23 mouse cellular contexts compared by ENCODE assay signal in the genomic region with DNA sequence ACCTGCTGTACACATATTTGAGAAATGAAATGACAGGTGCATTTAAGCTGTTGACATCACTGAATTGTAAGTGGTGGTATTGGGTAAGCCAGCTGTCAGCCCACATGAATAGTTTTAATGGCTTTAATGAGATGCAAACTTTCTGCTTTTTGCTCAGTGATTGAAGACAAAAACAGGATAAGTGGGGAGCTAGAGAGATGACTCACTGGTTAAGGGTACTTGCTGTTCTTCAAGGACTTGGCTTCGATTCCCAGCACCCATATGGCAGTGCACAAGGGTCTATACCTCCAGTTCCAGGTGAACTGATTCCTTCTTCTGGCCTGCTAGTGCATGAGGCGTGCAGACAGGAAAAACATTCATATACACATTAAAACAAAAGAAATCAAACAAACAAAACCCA.
DNase-seq lines count a peak whose midpoint lies in the region; ATAC-seq lines count a peak whose summit lies in the region.
"Had no signal": no experiment of that assay in that cellular context is flagged by ENCODE, and none has a peak within 500 bp of the region (broad histone marks: within the 10 kb centered on the region; RNA-seq: fewer than 3 reads in every experiment).

No protein-coding gene starts in this region.

- peak; percentile 50; the same call in 1 of the 2 replicates for ATAC-seq in forebrain, embryonic 13.5 days
- no peak for ATAC-seq in forebrain, embryonic 12.5 days (ENCODE audit: low FRiP score)
- ATAC-seq in CD4-positive, CD25-positive, alpha-beta regulatory T cell, adult 4 months = no peak
- ATAC-seq: intestine, postnatal 0 days had no signal

- H3K27ac ChIP-seq in forebrain, embryonic 13.5 days = no peak overlapping the region
- H3K27ac ChIP-seq in forebrain, embryonic 12.5 days = no peak overlapping the region
- H3K27ac ChIP-seq: embryonic facial prominence, embryonic 13.5 days; forebrain, embryonic 10.5 days; heart, embryonic 13.5 days; hindbrain, embryonic 14.5 days; limb, embryonic 12.5 days; liver, embryonic 15.5 days had no signal

- no peaks in the 10 kb centered on the region for H3K36me3 ChIP-seq in forebrain, embryonic 13.5 days (ENCODE audit: poor library complexity, severe bottlenecking)
- H3K36me3 ChIP-seq in forebrain, embryonic 12.5 days (replicated peaks) = no peaks in the 10 kb centered on the region
- H3K36me3 ChIP-seq: embryonic facial prominence, embryonic 13.5 days; forebrain, embryonic 10.5 days; G1E; heart, embryonic 13.5 days; limb, embryonic 12.5 days; liver, embryonic 15.5 days had no signal

- H3K4me1 ChIP-seq in forebrain, embryonic 13.5 days = no peaks in the 10 kb centered on the region
- H3K4me1 ChIP-seq in forebrain, embryonic 12.5 days = no peaks in the 10 kb centered on the region
- H3K4me1 ChIP-seq: embryonic facial prominence, embryonic 13.5 days; forebrain, embryonic 10.5 days; heart, embryonic 13.5 days; limb, embryonic 12.5 days; liver, embryonic 15.5 days had no signal

- no peak overlapping the region for H3K4me2 ChIP-seq in forebrain, embryonic 13.5 days
- no peak overlapping the region for H3K4me2 ChIP-seq in forebrain, embryonic 12.5 days
- H3K4me2 ChIP-seq: embryonic facial prominence, embryonic 13.5 days; heart, embryonic 13.5 days; hindbrain, embryonic 14.5 days; limb, embryonic 12.5 days; liver, embryonic 15.5 days; lung, embryonic 14.5 days had no signal

- WGBS in forebrain, embryonic 13.5 days = 72% methylated on average over 2 of the region's 2 CpGs
- WGBS in forebrain, embryonic 12.5 days = 69% methylated on average over 2 of the region's 2 CpGs

- no peaks in the 10 kb centered on the region for H3K27me3 ChIP-seq in forebrain, embryonic 13.5 days
- H3K27me3 ChIP-seq in forebrain, embryonic 12.5 days = no peaks in the 10 kb centered on the region
- H3K27me3 ChIP-seq: embryonic facial prominence, embryonic 13.5 days; heart, embryonic 13.5 days; limb, embryonic 12.5 days; liver, embryonic 15.5 days had no signal

- peak; percentile 31 to 47 for DNase-seq in frontal cortex, postnatal 36 days (ENCODE audit: low spot score in 2 of 2)
- no peak for DNase-seq in frontal cortex, postnatal 25 days (ENCODE audit: low spot score in 2 of 2)
- peak; percentile 35 for DNase-seq in right cerebral cortex, adult 18-20 months
- DNase-seq in right cerebral cortex, postnatal 10 days (ENCODE audit: low spot score in 2 of 2) = no peak
- DNase-seq: adrenal gland, adult 8-10 months; cerebellum, adult 11 months; cerebellum, adult 9-11 months; heart, postnatal 10 days; kidney, adult 9 months; kidney, postnatal 10 days; lung, embryonic 14.5 days; lung, postnatal 14 days had no signal

- no peak overlapping the region for H3K4me3 ChIP-seq in forebrain, embryonic 13.5 days
- H3K4me3 ChIP-seq in forebrain, embryonic 12.5 days (replicated peaks) = no peak overlapping the region
- H3K4me3 ChIP-seq: embryonic facial prominence, embryonic 13.5 days; forebrain, embryonic 10.5 days; heart, embryonic 13.5 days; limb, embryonic 12.5 days; liver, embryonic 15.5 days had no signal

- no peaks in the 10 kb centered on the region for H3K9me3 ChIP-seq in forebrain, embryonic 13.5 days (replicated peaks)
- no peaks in the 10 kb centered on the region for H3K9me3 ChIP-seq in forebrain, embryonic 12.5 days
- H3K9me3 ChIP-seq: embryonic facial prominence, embryonic 13.5 days; forebrain, embryonic 10.5 days; G1E; heart, embryonic 13.5 days; limb, embryonic 12.5 days; liver, embryonic 15.5 days had no signal

- no peak overlapping the region for H3K9ac ChIP-seq in forebrain, embryonic 13.5 days
- H3K9ac ChIP-seq in forebrain, embryonic 12.5 days = no peak overlapping the region
- H3K9ac ChIP-seq: embryonic facial prominence, embryonic 13.5 days; heart, embryonic 13.5 days; hindbrain, embryonic 14.5 days; limb, embryonic 12.5 days; liver, embryonic 15.5 days; lung, embryonic 14.5 days had no signal

Comparison
In these comparisons a context has a peak if more than half of its experiments do, and no peak if none do; other contexts are left out.
1. DNase-seq: peak in frontal cortex, postnatal 36 days (2 of 2) and right cerebral cortex, adult 18-20 months (single experiment); none in frontal cortex, postnatal 25 days (0 of 2) and right cerebral cortex, postnatal 10 days (0 of 2).